Mouse (Mus musculus) thymus, adult 2 months (tissue): ENCODE measurements around the gene Slc6a16. TPM values are rescaled to one million over a fixed set of nuclear protein-coding genes. Genes with fewer than 3 reads are reported as not detected.

Experiments
- DNase-seq: peaks from one replicate; pipeline ENCODE4 v3.0.0; 2021
- H3K27ac ChIP-seq: fragments of 200-500 bp; 2 replicates; pipeline ENCODE4 v1.5.1; 2012; ENCODE audit warnings: low read length, control low read depth; ENCODE audit not compliant: control insufficient read depth, insufficient read depth
- H3K27me3 ChIP-seq: fragments of 200-500 bp; 2 replicates; pipeline ENCODE4 v1.6.1; 2012; ENCODE audit warnings: mild to moderate bottlenecking, low read length, moderate library complexity, mixed read lengths; ENCODE audit not compliant: control insufficient read depth, insufficient read depth
- H3K36me3 ChIP-seq: fragments of 200-500 bp; 2 replicates; pipeline ENCODE4 v1.6.1; 2012; ENCODE audit warnings: mild to moderate bottlenecking, low read length, moderate library complexity; ENCODE audit not compliant: control insufficient read depth, insufficient read depth
- H3K4me1 ChIP-seq: fragments of 200-500 bp; replicated peaks from 2 replicates; pipeline ENCODE4 v1.6.1; 2012; ENCODE audit warnings: low read length; ENCODE audit not compliant: control insufficient read depth, insufficient read depth
- H3K4me3 ChIP-seq: fragments of 200-500 bp; 2 replicates; pipeline ENCODE4 v1.5.1; 2012; ENCODE audit warnings: mild to moderate bottlenecking, low read length, control low read depth, moderate library complexity; ENCODE audit not compliant: control insufficient read depth, insufficient read depth
- CTCF ChIP-seq: fragments of 200-500 bp; IDR thresholded peaks from 2 replicates; pipeline ENCODE4 v1.5.1; 2012; ENCODE audit warnings: mild to moderate bottlenecking, control low read depth, low read length, moderate library complexity, borderline replicate concordance; ENCODE audit not compliant: control insufficient read depth, poor library complexity, insufficient read depth; ENCODE audit errors: extremely low read depth
- POLR2A ChIP-seq: fragments of 200-500 bp; IDR thresholded peaks from 2 replicates; pipeline ENCODE4 v1.6.1; 2012; ENCODE audit warnings: mild to moderate bottlenecking, low read length, control low read depth, moderate library complexity; ENCODE audit not compliant: control insufficient read depth, poor library complexity, insufficient read depth; ENCODE audit errors: extremely low read depth
- WGBS: fragments of 180-500 bp; shearing (Covaris S2); methylation state at CpG from one replicate; pipeline ENCODE4 v1.1.7; 2018; 5-methylcytosine and 5-hydroxymethylcytosine counted together
- polyA plus RNA-seq: library from polyadenylated mRNA; depleted of rRNA; stranded (reverse); fragments of >200 nt; gene quantifications from 2 replicates; pipeline ENCODE4 v1.2.3, GENCODE M21; 2012

Gene Slc6a16
- polyA plus RNA-seq, 1 experiment = 0.30 TPM

- TF ChIP-seq POLR2A = no peak
- no peak for TF ChIP-seq CTCF
- Histone ChIP-seq H3K4me1 (peaks cover 15% of the 10 kb centered on the region), H3K4me3 (no peak overlapping the region), H3K36me3 (no peaks in the 10 kb centered on the region), H3K27ac (no peak overlapping the region), H3K27me3 (no peaks in the 10 kb centered on the region)
- WGBS = 35% methylated on average over 9 of the region's 9 CpGs
- DNase-seq = peak; percentile 31
These were observed 68.6 kb downstream of the Slc6a16 start for GRCm38 (mm10) chr7:45309455-45309854.

- H3K27ac ChIP-seq = no peak overlapping the region
- 92% methylated on average over 8 of the region's 8 CpGs for WGBS
These were observed 71.1 kb downstream of the Slc6a16 start for GRCm38 (mm10) chr7:45312023-45312422.

GRCm38 (mm10) chr7:45312686-45313453 lies 72.0 kb downstream of the Slc6a16 start:
- Histone ChIP-seq H3K4me3 (no peak overlapping the region), H3K27me3 (no peaks in the 10 kb centered on the region), H3K27ac (no peak overlapping the region), H3K36me3 (no peaks in the 10 kb centered on the region), H3K4me1 (peaks cover 11% of the 10 kb centered on the region; the same call in 1 of the 2 replicates)
- DNase-seq = no peak
- 83% methylated on average over 10 of the region's 10 CpGs for WGBS
- no peak for TF ChIP-seq POLR2A
- no peak for TF ChIP-seq CTCF

More at GRCm38 (mm10) chr7:45312023-45312422, 71.1 kb downstream of the Slc6a16 start:
- no peak for DNase-seq
- peaks cover 12% of the 10 kb centered on the region; the same call in 1 of the 2 replicates for H3K4me1 ChIP-seq
- TF ChIP-seq POLR2A = no peak
- TF ChIP-seq CTCF = no peak
- no peak overlapping the region for H3K4me3 ChIP-seq
- no peaks in the 10 kb centered on the region for H3K27me3 ChIP-seq
- H3K36me3 ChIP-seq = no peaks in the 10 kb centered on the region

GRCm38 (mm10) chr7:45313495-45313894 lies 72.6 kb downstream of the Slc6a16 start:
- H3K36me3 ChIP-seq = no peaks in the 10 kb centered on the region
- no peak overlapping the region for H3K27ac ChIP-seq
- H3K4me1 ChIP-seq = peaks cover 7% of the 10 kb centered on the region; the same call in 1 of the 2 replicates
- TF ChIP-seq CTCF (no peak), POLR2A (no peak)
- no peak for DNase-seq
- no peak overlapping the region for H3K4me3 ChIP-seq
- 78% methylated on average over 9 of the region's 9 CpGs for WGBS
- H3K27me3 ChIP-seq = no peaks in the 10 kb centered on the region

GRCm38 (mm10) chr7:45315182-45315701 lies 74.4 kb downstream of the Slc6a16 start:
- DNase-seq = no peak

GRCm38 (mm10) chr7:45316536-45316935 lies 75.7 kb downstream of the Slc6a16 start:
- no peak for DNase-seq
- Histone ChIP-seq H3K36me3 (no peaks in the 10 kb centered on the region), H3K4me3 (no peak overlapping the region), H3K4me1 (no peaks in the 10 kb centered on the region), H3K27ac (no peak overlapping the region), H3K27me3 (no peaks in the 10 kb centered on the region)
- TF ChIP-seq CTCF (no peak), POLR2A (no peak)
- WGBS = 96% methylated on average over 14 of the region's 14 CpGs

More at GRCm38 (mm10) chr7:45315182-45315701, 74.4 kb downstream of the Slc6a16 start:
- no peak overlapping the region for H3K4me3 ChIP-seq
- H3K27me3 ChIP-seq = no peaks in the 10 kb centered on the region
- no peaks in the 10 kb centered on the region for H3K36me3 ChIP-seq
- WGBS = 95% methylated on average over 10 of the region's 10 CpGs
- TF ChIP-seq POLR2A (no peak), CTCF (no peak)
- H3K27ac ChIP-seq = no peak overlapping the region
- no peaks in the 10 kb centered on the region for H3K4me1 ChIP-seq
